Mouse (Mus musculus): ENCODE results near the gene Cdc42ep4.

Gene Cdc42ep4

DNA sequence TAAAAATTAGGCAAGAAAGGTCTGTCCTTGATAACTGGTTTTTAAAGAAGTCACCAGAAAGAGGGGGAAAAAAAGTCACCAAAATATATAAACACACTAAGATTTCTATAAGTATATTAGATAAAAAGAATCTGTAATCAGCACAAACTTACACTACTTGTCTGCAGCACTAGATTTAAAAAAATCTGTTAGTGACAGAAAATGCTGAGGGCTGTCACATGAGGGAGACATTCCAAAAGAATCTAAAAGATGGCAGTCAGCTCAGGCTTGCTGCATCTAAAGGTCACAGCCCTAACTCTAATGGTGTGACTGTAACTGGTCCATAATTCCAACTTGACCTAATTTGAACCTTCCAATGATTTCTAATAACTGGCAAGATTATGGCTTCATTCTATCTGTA lies 69.7 kb downstream of the Cdc42ep4 start:
- DNase-seq = no peak

DNA sequence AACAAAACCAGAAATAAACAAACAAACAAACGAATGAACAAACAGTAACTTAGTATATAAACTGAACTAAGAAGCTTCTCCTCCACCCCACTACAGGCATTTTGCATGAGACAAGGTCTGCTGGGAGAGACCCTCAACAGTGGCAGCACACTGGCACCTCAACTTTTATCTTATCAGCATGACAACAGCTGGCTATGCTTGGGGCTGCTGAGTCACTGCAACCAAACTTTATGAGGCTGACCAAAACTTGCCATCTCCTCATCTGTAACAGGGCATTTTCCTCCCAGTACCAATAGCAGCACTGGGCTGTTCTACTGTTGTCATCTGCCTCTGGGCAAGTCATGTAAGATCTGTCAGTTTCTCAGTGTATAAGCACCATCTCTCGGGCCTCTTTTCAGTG lies 70.7 kb downstream of the Cdc42ep4 start:
- no peak for DNase-seq

DNA sequence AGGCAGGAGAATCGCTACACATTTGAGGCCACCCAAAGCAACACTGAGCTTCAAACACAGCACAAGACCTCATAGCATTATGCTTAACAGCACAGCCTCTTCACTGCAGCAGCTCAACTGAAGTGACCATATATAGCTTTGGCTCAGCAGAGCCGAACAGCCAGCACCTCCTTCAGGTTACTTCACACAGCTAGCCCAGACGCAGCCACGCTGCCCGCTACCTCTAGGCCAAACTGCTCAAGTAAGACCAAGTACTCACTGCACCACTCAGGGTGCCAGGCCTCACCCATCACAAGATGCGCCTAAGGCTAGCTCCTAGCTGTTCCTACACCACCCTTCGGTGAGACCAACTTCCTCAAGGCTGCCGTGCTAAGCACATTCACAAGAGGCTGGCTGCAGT lies 73.3 kb downstream of the Cdc42ep4 start:
- DNase-seq = no peak

DNA sequence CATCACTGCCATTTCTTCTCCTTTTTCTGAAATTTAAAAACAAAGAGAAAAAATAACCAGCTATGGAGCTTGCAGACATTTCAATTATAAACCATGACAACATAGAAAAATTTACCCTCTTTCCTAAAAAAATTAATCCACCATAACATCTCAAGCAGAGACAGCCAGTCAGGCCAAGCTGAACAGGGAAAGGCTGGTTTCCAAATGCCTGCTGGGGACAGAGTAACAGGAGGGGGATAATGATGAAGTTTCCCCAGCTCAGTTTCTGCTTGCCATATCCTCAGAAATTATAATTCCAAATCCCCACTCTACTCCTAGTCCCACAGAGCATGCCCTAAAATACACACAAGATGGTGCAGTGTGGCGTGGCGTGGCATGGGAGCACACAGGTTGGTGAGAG lies 74.3 kb downstream of the Cdc42ep4 start:
- no peak for DNase-seq
